Mouse (Mus musculus): ENCODE measurements around the gene Exoc2. TPM values are rescaled to one million over a fixed set of nuclear protein-coding genes. Genes with fewer than 3 reads are reported as not detected.

Exoc2 gene
- polyA plus RNA-seq, 1 experiment, result 12.6 TPM

DNA sequence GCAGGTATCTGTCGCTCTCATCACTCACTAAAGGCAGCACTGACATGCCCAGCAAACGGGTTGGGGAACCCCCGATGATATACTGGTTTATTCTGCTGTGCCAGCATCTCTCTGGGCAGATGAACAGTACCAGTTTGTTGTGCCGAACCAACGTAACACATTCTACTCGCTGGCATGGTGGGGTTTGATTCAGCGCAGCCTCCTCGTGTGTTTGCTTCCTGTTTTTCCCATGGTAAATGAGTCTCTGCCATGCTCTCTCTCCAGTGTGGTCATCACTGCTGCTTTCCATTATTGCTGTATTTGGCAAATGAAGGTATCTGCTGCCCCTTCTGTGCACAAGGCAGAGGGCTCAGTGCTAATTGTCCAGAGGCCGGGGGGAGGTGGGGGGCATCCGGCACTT lies 15.8 kb upstream of the Exoc2 start:
- Histone ChIP-seq H3K36me3 (ENCODE audit: control insufficient read depth, insufficient read depth) (no peaks in the 10 kb centered on the region), H3K27me3 (ENCODE audit: control insufficient read depth, insufficient read depth, insufficient read length) (peaks cover 54% of the 10 kb centered on the region), H3K79me2 (ENCODE audit: control insufficient read depth, insufficient read depth) (no peaks in the 10 kb centered on the region), H3K4me3 (no peak overlapping the region), H3ac (ENCODE audit: control insufficient read depth, insufficient read length) (no peak overlapping the region), H3K4me2 (ENCODE audit: low read depth) (no peak overlapping the region)
- TF ChIP-seq REST (IDR thresholded peaks at IDR 0.05; ENCODE audit: insufficient read depth, insufficient read length) (no peak), CEBPB (IDR thresholded peaks at IDR 0.05; ENCODE audit: insufficient read depth, poor library complexity, severe bottlenecking) (no peak), MYOG (IDR thresholded peaks at IDR 0.05; ENCODE audit: control insufficient read depth in 1 of 3, insufficient read depth in 1 of 3, insufficient read length in 2 of 3, low read depth in 2 of 3) (no peak), SRF (IDR thresholded peaks at IDR 0.05; ENCODE audit: control insufficient read depth, insufficient read length, low read depth) (no peak), E2F4 (IDR thresholded peaks at IDR 0.05; ENCODE audit: insufficient read depth) (no peak), MYOD1 (IDR thresholded peaks at IDR 0.05; ENCODE audit: control insufficient read depth in 1 of 3, insufficient read length in 2 of 3, low read depth in 2 of 3) (no peak), POLR2AphosphoS2 (IDR thresholded peaks at IDR 0.05; ENCODE audit: insufficient read length, low read depth) (no peak), TCF3 (IDR thresholded peaks at IDR 0.05; ENCODE audit: insufficient read length, low read depth) (no peak), MAX (IDR thresholded peaks at IDR 0.05; ENCODE audit: low read depth) (no peak), TCF12 (IDR thresholded peaks at IDR 0.05; ENCODE audit: insufficient read depth, poor library complexity, severe bottlenecking) (no peak), USF1 (IDR thresholded peaks at IDR 0.05; ENCODE audit: low read depth) (no peak), POLR2A (IDR thresholded peaks at IDR 0.05; ENCODE audit: insufficient read length, low read depth) (no peak)

- no peak overlapping the region for H3K4me3 ChIP-seq
- H3ac ChIP-seq (ENCODE audit: control insufficient read depth, insufficient read length), result no peak overlapping the region
- TF ChIP-seq SRF (IDR thresholded peaks at IDR 0.05; ENCODE audit: control insufficient read depth, insufficient read length, low read depth), result no peak
- no peak for TF ChIP-seq CEBPB (IDR thresholded peaks at IDR 0.05; ENCODE audit: insufficient read depth, poor library complexity, severe bottlenecking)
- no peak for TF ChIP-seq E2F4 (IDR thresholded peaks at IDR 0.05; ENCODE audit: insufficient read depth)
- TF ChIP-seq MYOG (IDR thresholded peaks at IDR 0.05; ENCODE audit: control insufficient read depth in 1 of 3, insufficient read depth in 1 of 3, insufficient read length in 2 of 3, low read depth in 2 of 3), result no peak
- TF ChIP-seq TCF12 (IDR thresholded peaks at IDR 0.05; ENCODE audit: insufficient read depth, poor library complexity, severe bottlenecking), result no peak
- no peak for TF ChIP-seq TCF3 (IDR thresholded peaks at IDR 0.05; ENCODE audit: insufficient read length, low read depth)
- TF ChIP-seq USF1 (IDR thresholded peaks at IDR 0.05; ENCODE audit: low read depth), result no peak
- no peak for TF ChIP-seq POLR2AphosphoS2 (IDR thresholded peaks at IDR 0.05; ENCODE audit: insufficient read length, low read depth)
- TF ChIP-seq MYOD1 (IDR thresholded peaks at IDR 0.05; ENCODE audit: control insufficient read depth in 1 of 3, insufficient read length in 2 of 3, low read depth in 2 of 3), result no peak
- no peak for TF ChIP-seq MAX (IDR thresholded peaks at IDR 0.05; ENCODE audit: low read depth)
- no peak for TF ChIP-seq POLR2A (IDR thresholded peaks at IDR 0.05; ENCODE audit: insufficient read length, low read depth)
- no peak for TF ChIP-seq REST (IDR thresholded peaks at IDR 0.05; ENCODE audit: insufficient read depth, insufficient read length)
Observed at GRCm38 (mm10) chr13:30987686-30988085, 13.8 kb upstream of the Exoc2 start.

DNA sequence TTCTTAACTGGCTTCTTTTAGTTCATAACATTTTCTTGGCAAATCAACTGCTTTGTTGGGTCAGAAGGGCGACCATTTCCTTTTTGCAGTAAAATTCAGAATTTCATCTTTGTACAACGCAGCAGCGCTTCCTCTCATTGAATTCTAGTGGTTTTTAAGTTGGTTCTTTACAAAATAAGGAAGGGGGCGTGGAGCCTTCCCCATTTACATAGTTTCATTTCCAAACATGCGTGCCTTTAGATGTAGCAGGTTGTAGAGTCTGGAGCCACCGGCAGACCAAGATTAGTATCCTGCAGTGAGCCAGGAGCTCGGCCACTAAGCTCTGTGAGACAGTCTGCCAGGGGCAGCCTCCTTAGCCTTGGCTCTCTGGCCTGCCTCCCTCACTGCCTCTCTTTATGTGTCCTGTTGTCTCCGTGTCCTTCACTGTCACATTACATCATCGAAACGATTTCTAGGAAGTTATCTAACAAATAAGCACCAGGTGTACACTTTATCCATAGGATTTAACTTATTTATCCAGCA lies 13.1 kb upstream of the Exoc2 start:
- Histone ChIP-seq H3K4me3 (no peak overlapping the region), H3K36me3 (ENCODE audit: control insufficient read depth, insufficient read depth) (no peaks in the 10 kb centered on the region), H3K4me2 (ENCODE audit: low read depth) (no peak overlapping the region)

More at GRCm38 (mm10) chr13:30987686-30988085, 13.8 kb upstream of the Exoc2 start:
- Histone ChIP-seq H3K36me3 (ENCODE audit: control insufficient read depth, insufficient read depth) (no peaks in the 10 kb centered on the region), H3K79me2 (ENCODE audit: control insufficient read depth, insufficient read depth) (no peaks in the 10 kb centered on the region), H3K27me3 (ENCODE audit: control insufficient read depth, insufficient read depth, insufficient read length) (peaks cover 50% of the 10 kb centered on the region), H3K4me2 (ENCODE audit: low read depth) (no peak overlapping the region)

GRCm38 (mm10) chr13:30985598-30986466 lies 11.9 kb upstream of the Exoc2 start:
- H3K4me2 ChIP-seq (ENCODE audit: low read depth), result peak overlapping the region; percentile 66
- H3ac ChIP-seq (ENCODE audit: control insufficient read depth, insufficient read length), result no peak overlapping the region
- no peak overlapping the region for H3K4me3 ChIP-seq
- H3K36me3 ChIP-seq (ENCODE audit: control insufficient read depth, insufficient read depth), result no peaks in the 10 kb centered on the region
- H3K79me2 ChIP-seq (ENCODE audit: control insufficient read depth, insufficient read depth), result no peaks in the 10 kb centered on the region
- H3K27me3 ChIP-seq (ENCODE audit: control insufficient read depth, insufficient read depth, insufficient read length), result peaks cover 35% of the 10 kb centered on the region
- TF ChIP-seq SRF (IDR thresholded peaks at IDR 0.05; ENCODE audit: control insufficient read depth, insufficient read length, low read depth) (no peak), MYOG (IDR thresholded peaks at IDR 0.05; ENCODE audit: control insufficient read depth in 1 of 3, insufficient read depth in 1 of 3, insufficient read length in 2 of 3, low read depth in 2 of 3) (peak in 1 of 3 experiments; percentile 6), MAX (IDR thresholded peaks at IDR 0.05; ENCODE audit: low read depth) (no peak), POLR2AphosphoS2 (IDR thresholded peaks at IDR 0.05; ENCODE audit: insufficient read length, low read depth) (no peak)

More for the DNA sequence above, 13.1 kb upstream of the Exoc2 start:
- no peak for TF ChIP-seq CEBPB (IDR thresholded peaks at IDR 0.05; ENCODE audit: insufficient read depth, poor library complexity, severe bottlenecking)
- TF ChIP-seq MYOD1 (IDR thresholded peaks at IDR 0.05; ENCODE audit: control insufficient read depth in 1 of 3, insufficient read length in 2 of 3, low read depth in 2 of 3), result no peak
- no peak for TF ChIP-seq TCF3 (IDR thresholded peaks at IDR 0.05; ENCODE audit: insufficient read length, low read depth)
- TF ChIP-seq TCF12 (IDR thresholded peaks at IDR 0.05; ENCODE audit: insufficient read depth, poor library complexity, severe bottlenecking), result no peak
- no peak for TF ChIP-seq SRF (IDR thresholded peaks at IDR 0.05; ENCODE audit: control insufficient read depth, insufficient read length, low read depth)
- no peak for TF ChIP-seq MYOG (IDR thresholded peaks at IDR 0.05; ENCODE audit: control insufficient read depth in 1 of 3, insufficient read depth in 1 of 3, insufficient read length in 2 of 3, low read depth in 2 of 3)
- no peak for TF ChIP-seq POLR2A (IDR thresholded peaks at IDR 0.05; ENCODE audit: insufficient read length, low read depth)
- no peak for TF ChIP-seq REST (IDR thresholded peaks at IDR 0.05; ENCODE audit: insufficient read depth, insufficient read length)
- TF ChIP-seq MAX (IDR thresholded peaks at IDR 0.05; ENCODE audit: low read depth), result no peak
- TF ChIP-seq USF1 (IDR thresholded peaks at IDR 0.05; ENCODE audit: low read depth), result no peak
- TF ChIP-seq E2F4 (IDR thresholded peaks at IDR 0.05; ENCODE audit: insufficient read depth), result no peak
- H3K79me2 ChIP-seq (ENCODE audit: control insufficient read depth, insufficient read depth), result no peaks in the 10 kb centered on the region
- no peak overlapping the region for H3ac ChIP-seq (ENCODE audit: control insufficient read depth, insufficient read length)
- peaks cover 47% of the 10 kb centered on the region for H3K27me3 ChIP-seq (ENCODE audit: control insufficient read depth, insufficient read depth, insufficient read length)
